Mouse (Mus musculus): ENCODE measurements around the gene C1qtnf5. TPM values are rescaled to one million over a fixed set of nuclear protein-coding genes. Genes with fewer than 3 reads are reported as not detected.

C1qtnf5 gene
- polyA plus RNA-seq, 1 experiment from 2014 or later: 9.8 TPM

DNA sequence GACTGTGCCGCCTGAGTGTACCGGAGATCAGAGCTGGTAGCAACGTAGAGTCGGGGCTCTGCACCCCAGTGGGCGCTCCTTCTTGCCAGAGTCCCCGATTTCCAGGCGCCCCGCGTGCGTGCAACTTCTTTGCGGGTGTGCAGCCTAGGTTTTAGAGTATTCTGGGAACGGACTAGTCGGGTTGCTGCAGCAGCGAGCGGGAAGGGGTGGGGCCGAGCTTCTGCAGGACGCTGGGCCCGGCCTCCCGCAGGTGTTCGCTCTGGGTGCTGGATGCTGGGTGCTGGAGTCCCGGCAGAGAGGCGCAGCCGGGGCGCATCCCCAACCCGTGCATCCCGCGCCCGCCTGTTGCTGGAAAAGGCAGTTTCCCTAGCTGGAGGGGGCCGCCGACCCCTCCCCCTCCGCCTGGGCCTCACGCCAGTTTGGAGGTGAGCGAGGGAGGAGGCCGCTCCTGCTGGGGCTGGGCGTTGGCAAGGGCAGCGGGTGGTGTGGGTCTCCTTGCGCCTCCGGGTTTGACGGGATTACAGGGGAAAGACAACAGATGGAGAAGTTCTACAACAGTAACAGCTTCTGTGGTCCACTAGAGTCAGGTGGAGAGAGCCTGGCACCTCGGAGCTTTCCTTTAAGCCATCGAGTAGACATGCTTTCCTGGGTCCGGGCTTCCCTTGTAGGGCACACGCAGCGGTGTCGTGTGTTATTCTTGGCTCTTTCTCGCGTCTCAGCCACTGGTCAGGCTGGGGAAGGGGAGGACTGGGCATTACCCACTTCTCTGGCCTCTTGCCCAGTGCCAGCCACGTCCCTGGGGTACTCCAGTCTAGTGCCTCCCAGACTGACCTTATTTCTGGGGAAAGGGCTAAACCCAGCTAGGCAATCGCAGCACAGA is 28.0 kb downstream of the C1qtnf5 start:
- peaks cover 10% of the 10 kb centered on the region for H3K36me3 ChIP-seq (ENCODE audit: insufficient read depth, low read length)
- H3K27ac ChIP-seq (ENCODE audit: low read length): peak overlapping the region; percentile 89
- DNase-seq (ENCODE audit: low spot score): peak; percentile 34
- no peaks in the 10 kb centered on the region for H3K9me3 ChIP-seq (ENCODE audit: low read length)
- 0 out of 2 replicates have a peak, but pooled peaks cover 4% of the 10 kb centered on the region for H3K27me3 ChIP-seq (replicated peaks; ENCODE audit: insufficient read depth, low read length)
- H3K4me3 ChIP-seq (ENCODE audit: low read depth, low read length): peak overlapping the region; percentile 68
- peak overlapping the region; percentile 75 for H3K9ac ChIP-seq (replicated peaks; ENCODE audit: low read depth)
- TF ChIP-seq CTCF (IDR thresholded peaks at IDR 0.05) (no peak), EP300 (IDR thresholded peaks at IDR 0.05) (no peak)
- 2% methylated on average over 47 of the region's 49 CpGs for WGBS
- H3K4me2 ChIP-seq (replicated peaks; ENCODE audit: low read depth, low read length): peak overlapping the region; percentile 86
- ATAC-seq: no peak
- H3K4me1 ChIP-seq (ENCODE audit: insufficient read depth, low read depth, low read length): peaks cover 4% of the 10 kb centered on the region; the same call in 1 of the 2 replicates

GRCm38 (mm10) chr9:44135731-44136411 is 28.8 kb downstream of the C1qtnf5 start:
- peak overlapping the region; percentile 75 for H3K9ac ChIP-seq (replicated peaks; ENCODE audit: low read depth)
- H3K36me3 ChIP-seq (ENCODE audit: insufficient read depth, low read length): peaks cover 15% of the 10 kb centered on the region
- no peaks in the 10 kb centered on the region for H3K9me3 ChIP-seq (ENCODE audit: low read length)
- 22% methylated on average over 7 of the region's 7 CpGs for WGBS
- peak overlapping the region; percentile 68 for H3K4me3 ChIP-seq (ENCODE audit: low read depth, low read length)
- peak; percentile 11 for ATAC-seq
- 0 out of 2 replicates have a peak, but pooled peaks cover 4% of the 10 kb centered on the region for H3K27me3 ChIP-seq (replicated peaks; ENCODE audit: insufficient read depth, low read length)
- peak overlapping the region; percentile 86 for H3K4me2 ChIP-seq (replicated peaks; ENCODE audit: low read depth, low read length)
- peak overlapping the region; percentile 89 for H3K27ac ChIP-seq (ENCODE audit: low read length)
- H3K4me1 ChIP-seq (ENCODE audit: insufficient read depth, low read depth, low read length): peaks cover 4% of the 10 kb centered on the region; the same call in 1 of the 2 replicates
- TF ChIP-seq EP300 (IDR thresholded peaks at IDR 0.05) (no peak), CTCF (IDR thresholded peaks at IDR 0.05) (no peak)
- DNase-seq (ENCODE audit: low spot score): peak; percentile 49

GRCm38 (mm10) chr9:44137846-44138245 is 30.8 kb downstream of the C1qtnf5 start:
- no peak overlapping the region for H3K9ac ChIP-seq (replicated peaks; ENCODE audit: low read depth)
- no peak for TF ChIP-seq CTCF (IDR thresholded peaks at IDR 0.05)
- no peak for TF ChIP-seq EP300 (IDR thresholded peaks at IDR 0.05)
- no peak for ATAC-seq
- no peaks in the 10 kb centered on the region for H3K9me3 ChIP-seq (ENCODE audit: low read length)
- 41% methylated on average over 4 of the region's 4 CpGs for WGBS
- no peak overlapping the region for H3K4me2 ChIP-seq (replicated peaks; ENCODE audit: low read depth, low read length)
- H3K4me3 ChIP-seq (ENCODE audit: low read depth, low read length): no peak overlapping the region
- H3K27me3 ChIP-seq (replicated peaks; ENCODE audit: insufficient read depth, low read length): 0 out of 2 replicates have a peak, but pooled peaks cover 4% of the 10 kb centered on the region
- no peak overlapping the region for H3K27ac ChIP-seq (ENCODE audit: low read length)
- peaks cover 4% of the 10 kb centered on the region; the same call in 1 of the 2 replicates for H3K4me1 ChIP-seq (ENCODE audit: insufficient read depth, low read depth, low read length)
- peaks cover 20% of the 10 kb centered on the region for H3K36me3 ChIP-seq (ENCODE audit: insufficient read depth, low read length)
- no peak for DNase-seq (ENCODE audit: low spot score)

GRCm38 (mm10) chr9:44141951-44142350 is 34.9 kb downstream of the C1qtnf5 start:
- Histone ChIP-seq H3K27me3 (replicated peaks; ENCODE audit: insufficient read depth, low read length) (no peaks in the 10 kb centered on the region), H3K4me2 (replicated peaks; ENCODE audit: low read depth, low read length) (no peak overlapping the region), H3K4me1 (ENCODE audit: insufficient read depth, low read depth, low read length) (no peaks in the 10 kb centered on the region), H3K27ac (ENCODE audit: low read length) (no peak overlapping the region), H3K36me3 (ENCODE audit: insufficient read depth, low read length) (peaks cover 20% of the 10 kb centered on the region), H3K4me3 (ENCODE audit: low read depth, low read length) (no peak overlapping the region), H3K9me3 (ENCODE audit: low read length) (no peaks in the 10 kb centered on the region), H3K9ac (replicated peaks; ENCODE audit: low read depth) (no peak overlapping the region)
- 62% methylated on average over 5 of the region's 5 CpGs for WGBS
- DNase-seq (ENCODE audit: low spot score) (no peak), ATAC-seq (no peak)
- TF ChIP-seq EP300 (IDR thresholded peaks at IDR 0.05) (no peak), CTCF (IDR thresholded peaks at IDR 0.05) (no peak)

DNA sequence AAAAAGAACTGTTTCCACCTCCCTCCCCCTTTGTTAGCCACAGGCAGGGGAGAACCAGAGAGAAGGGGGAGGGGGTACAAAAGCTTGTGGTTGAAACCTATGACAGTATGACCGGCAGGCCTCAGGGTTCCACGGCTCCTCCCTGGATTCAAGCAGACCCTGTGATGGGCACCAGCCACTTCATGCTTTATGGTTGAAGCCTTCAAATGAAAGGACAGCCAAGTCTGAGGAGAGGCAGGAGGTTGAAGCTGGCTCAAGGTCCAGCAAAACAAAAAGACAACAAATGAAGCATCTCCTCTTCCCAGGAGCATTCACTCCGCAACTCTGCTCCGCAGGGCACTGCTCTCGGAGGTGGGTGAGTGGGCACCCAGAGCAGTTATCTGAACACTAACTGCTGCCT is 36.4 kb downstream of the C1qtnf5 start:
- Histone ChIP-seq H3K9ac (replicated peaks; ENCODE audit: low read depth) (no peak overlapping the region), H3K4me2 (replicated peaks; ENCODE audit: low read depth, low read length) (no peak overlapping the region), H3K4me1 (ENCODE audit: insufficient read depth, low read depth, low read length) (no peaks in the 10 kb centered on the region), H3K4me3 (ENCODE audit: low read depth, low read length) (no peak overlapping the region), H3K36me3 (ENCODE audit: insufficient read depth, low read length) (peaks cover 19% of the 10 kb centered on the region), H3K9me3 (ENCODE audit: low read length) (no peaks in the 10 kb centered on the region), H3K27me3 (replicated peaks; ENCODE audit: insufficient read depth, low read length) (no peaks in the 10 kb centered on the region), H3K27ac (ENCODE audit: low read length) (no peak overlapping the region)
- WGBS: 77% methylated on average over 5 of the region's 5 CpGs
- no peak for DNase-seq (ENCODE audit: low spot score)
- ATAC-seq: no peak
- no peak for TF ChIP-seq CTCF (IDR thresholded peaks at IDR 0.05)
- no peak for TF ChIP-seq EP300 (IDR thresholded peaks at IDR 0.05)

- ATAC-seq (peak; percentile 77), DNase-seq (ENCODE audit: low spot score) (peak; percentile 63)
- H3K4me1 ChIP-seq (ENCODE audit: insufficient read depth, low read depth, low read length): no peaks in the 10 kb centered on the region
- H3K27me3 ChIP-seq (replicated peaks; ENCODE audit: insufficient read depth, low read length): no peaks in the 10 kb centered on the region
- no peak overlapping the region for H3K4me2 ChIP-seq (replicated peaks; ENCODE audit: low read depth, low read length)
- H3K27ac ChIP-seq (ENCODE audit: low read length): no peak overlapping the region
- WGBS: 32% methylated on average over 7 of the region's 8 CpGs
- peaks cover 14% of the 10 kb centered on the region for H3K36me3 ChIP-seq (ENCODE audit: insufficient read depth, low read length)
- TF ChIP-seq EP300 (IDR thresholded peaks at IDR 0.05): no peak
- TF ChIP-seq CTCF (IDR thresholded peaks at IDR 0.05): peak; percentile 59
- no peaks in the 10 kb centered on the region for H3K9me3 ChIP-seq (ENCODE audit: low read length)
- no peak overlapping the region for H3K4me3 ChIP-seq (ENCODE audit: low read depth, low read length)
- no peak overlapping the region for H3K9ac ChIP-seq (replicated peaks; ENCODE audit: low read depth)
Measured at GRCm38 (mm10) chr9:44144023-44144717, 37.1 kb downstream of the C1qtnf5 start.

Measured in lung, postnatal 0 days (tissue).